13 mouse cellular contexts compared by ENCODE assay signal in genomic region chr10:116416142-116416541, GRCm38 (mm10). TPM values are rescaled to one million over a fixed set of nuclear protein-coding genes. Genes with fewer than 3 reads are reported as not detected.
DNase-seq lines count a peak whose midpoint lies in the region; ATAC-seq and TF ChIP-seq lines count a peak whose summit lies in the region.
"Had no signal": no experiment of that assay in that cellular context is flagged by ENCODE, and none has a peak within 500 bp of the region (broad histone marks: within the 10 kb centered on the region; RNA-seq: fewer than 3 reads in every experiment).

No protein-coding gene starts in this region.

- H3K27me3 ChIP-seq in hindbrain, embryonic 15.5 days: no peaks in the 10 kb centered on the region
- H3K27me3 ChIP-seq in midbrain, postnatal 0 days (ENCODE audit: insufficient read depth, low read length): no peaks in the 10 kb centered on the region

- no peak overlapping the region for H3K9ac ChIP-seq in hindbrain, embryonic 15.5 days
- no peak overlapping the region for H3K9ac ChIP-seq in midbrain, postnatal 0 days (replicated peaks; ENCODE audit: low read length, poor library complexity, severe bottlenecking)

- no peak for TF ChIP-seq CTCF in brain, embryonic 14.5 days (IDR thresholded peaks at IDR 0.05; ENCODE audit: borderline replicate concordance, extremely low read depth, insufficient read depth, insufficient read length)
- TF ChIP-seq CTCF in midbrain, postnatal 0 days (IDR thresholded peaks at IDR 0.05): no peak

- H3K9me3 ChIP-seq in hindbrain, embryonic 15.5 days: no peaks in the 10 kb centered on the region
- no peaks in the 10 kb centered on the region for H3K9me3 ChIP-seq in midbrain, postnatal 0 days (ENCODE audit: low read length)
- H3K9me3 ChIP-seq: heart, embryonic 10.5 days had no signal

- 27% methylated on average over 6 of the region's 6 CpGs for WGBS in hindbrain, embryonic 15.5 days
- 17% methylated on average over 6 of the region's 6 CpGs for WGBS in midbrain, postnatal 0 days

- ATAC-seq in hindbrain, embryonic 15.5 days (ENCODE audit: low FRiP score, low read depth): peak; percentile 45; the same call in 1 of the 2 replicates
- ATAC-seq in midbrain, postnatal 0 days (ENCODE audit: low FRiP score): 0 out of 2 replicates have a peak, but pooled peaks have one; percentile 27

- intact Hi-C loops in heart, postnatal 36 days (cut with DNase I): no loop called here

- peak; percentile 37 for DNase-seq in brain, adult 2 months (ENCODE audit: low read depth, low spot score)
- peak; percentile 55 for DNase-seq in brain, embryonic 14.5 days (ENCODE audit: low read depth)
- DNase-seq in midbrain, postnatal 0 days (ENCODE audit: low spot score): peak; percentile 35
- DNase-seq in adrenal gland, postnatal 4 days (ENCODE audit: low spot score in 2 of 2): no peak
- no peak for DNase-seq in lung, postnatal 14 days
- DNase-seq in heart, postnatal 36 days: no peak
- DNase-seq: cerebellum, postnatal 10 days; heart, postnatal 10 days; left cerebral cortex, postnatal 4 days; lung, adult 18-20 months had no signal

- no peak for TF ChIP-seq POLR2A in brain, embryonic 14.5 days (IDR thresholded peaks at IDR 0.05; ENCODE audit: borderline replicate concordance, extremely low read depth, insufficient read depth, insufficient read length, poor library complexity, severe bottlenecking)

- H3K4me2 ChIP-seq in hindbrain, embryonic 15.5 days: no peak overlapping the region
- H3K4me2 ChIP-seq in midbrain, postnatal 0 days (ENCODE audit: low read depth, low read length, poor library complexity, severe bottlenecking): no peak overlapping the region

- H3K4me3 ChIP-seq in hindbrain, embryonic 15.5 days: no peak overlapping the region
- H3K4me3 ChIP-seq in midbrain, postnatal 0 days (ENCODE audit: low read depth, low read length): no peak overlapping the region
- H3K4me3 ChIP-seq: heart, embryonic 10.5 days had no signal

- H3K4me1 ChIP-seq in hindbrain, embryonic 15.5 days (replicated peaks): 0 out of 2 replicates have a peak, but pooled peaks cover 3% of the 10 kb centered on the region
- no peaks in the 10 kb centered on the region for H3K4me1 ChIP-seq in midbrain, postnatal 0 days (ENCODE audit: insufficient read depth, low read length)

- no peaks in the 10 kb centered on the region for H3K36me3 ChIP-seq in hindbrain, embryonic 15.5 days
- no peaks in the 10 kb centered on the region for H3K36me3 ChIP-seq in midbrain, postnatal 0 days (ENCODE audit: insufficient read depth, low read length)

- no peak overlapping the region for H3K27ac ChIP-seq in hindbrain, embryonic 15.5 days (replicated peaks)
- H3K27ac ChIP-seq in midbrain, postnatal 0 days (ENCODE audit: low read depth, low read length): no peak overlapping the region
- H3K27ac ChIP-seq: heart, embryonic 10.5 days; stomach, postnatal 0 days had no signal

RNA-seq across cellular contexts. Expression of gene Kcnmb4, which starts 57.5 kb away (rescaled TPM):
- 45.7 and 50.0 TPM in 2 replicates for polyA plus RNA-seq in brain, embryonic 14.5 days (2012; rRNA removed)
- polyA plus RNA-seq in hindbrain, embryonic 15.5 days (2015; fragmentation: Nextera tagmentation; extraction: Ambion mirVana): 30.1 and 34.9 TPM in 2 replicates
- 43.2 and 67.6 TPM in 2 replicates for total RNA-seq in midbrain, postnatal 0 days (2014; rRNA removed)
- polyA plus RNA-seq in midbrain, postnatal 0 days (2015; fragmentation: Nextera tagmentation; extraction: Ambion mirVana): 19.8 and 21.7 TPM in 2 replicates
- total RNA-seq in adrenal gland, postnatal 4 days (2021): 1 to 10 TPM; 8.0 to 8.7 TPM
- under 1 TPM; 0.22 to 0.24 TPM for total RNA-seq in heart, postnatal 36 days (2021)

Comparison
In these comparisons a context has a peak if more than half of its experiments do, and no peak if none do; other contexts are left out.
1. DNase-seq: peak in brain, adult 2 months (single experiment), brain, embryonic 14.5 days (single experiment) and midbrain, postnatal 0 days (single experiment); none in adrenal gland, postnatal 4 days (0 of 2), lung, postnatal 14 days (single experiment) and heart, postnatal 36 days (0 of 2).
2. RNA of gene Kcnmb4, which starts 57.5 kb away (total RNA-seq): 43.2 to 67.6 TPM in midbrain, postnatal 0 days and 8.0 to 8.7 TPM in adrenal gland, postnatal 4 days; 0.22 to 0.24 TPM in heart, postnatal 36 days; every median in the first group is over 4 times any median in the second.